In the genomic region with DNA sequence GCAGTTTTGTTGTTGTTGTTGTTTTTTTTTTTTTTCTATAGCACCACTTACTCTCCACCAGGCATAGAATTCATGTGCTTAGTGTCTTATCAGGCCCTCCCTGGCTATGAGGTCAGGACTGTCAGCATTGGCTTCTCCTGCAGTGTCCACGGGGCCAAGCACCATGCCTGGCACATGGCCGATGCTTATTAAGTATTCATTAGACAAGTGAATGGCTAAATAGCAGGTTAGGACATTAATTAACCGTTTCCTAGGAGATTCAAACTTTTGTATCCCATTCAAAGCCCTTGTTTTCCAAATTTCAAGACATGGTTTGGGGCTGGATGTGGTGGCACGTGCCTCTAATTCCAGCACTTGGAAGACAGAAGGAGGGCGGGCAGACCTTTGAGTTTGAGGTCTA, we compare ENCODE assay signal across 9 mouse cellular contexts. TPM values are rescaled to one million over a fixed set of nuclear protein-coding genes. Genes with fewer than 3 reads are reported as not detected.
DNase-seq lines count a peak whose midpoint lies in the region; ATAC-seq and TF ChIP-seq lines count a peak whose summit lies in the region.
"Had no signal": no experiment of that assay in that cellular context is flagged by ENCODE, and none has a peak within 500 bp of the region (broad histone marks: within the 10 kb centered on the region; RNA-seq: fewer than 3 reads in every experiment).

No protein-coding gene starts in this region.

- H3ac ChIP-seq in myocyte (ENCODE audit: control insufficient read depth, insufficient read length), result no peak overlapping the region

- H3K4me2 ChIP-seq in kidney, postnatal 0 days (ENCODE audit: low read length), result no peak overlapping the region
- H3K4me2 ChIP-seq in hindbrain, embryonic 15.5 days, result no peak overlapping the region
- H3K4me2 ChIP-seq in myocyte (ENCODE audit: low read depth), result peak overlapping the region; percentile 60

- DNase-seq in kidney, postnatal 0 days (ENCODE audit: low spot score), result no peak
- no peak for DNase-seq in kidney, adult 2 months
- no peak for DNase-seq in forebrain, embryonic 10.5 days (ENCODE audit: extremely low spot score, low spot score)
- no peak for DNase-seq in thymus, postnatal 4 days
- DNase-seq in spleen, postnatal 36 days (ENCODE audit: low spot score in 2 of 2), result no peak
- no peak for DNase-seq in layer of hippocampus, adult 9-10 months (ENCODE audit: low spot score)

- TF ChIP-seq CTCF in kidney, postnatal 0 days (IDR thresholded peaks at IDR 0.05; ENCODE audit: low read depth), result no peak
- no peak for TF ChIP-seq CTCF in kidney, adult 2 months (conservative IDR thresholded peaks at IDR 0.05; ENCODE audit: insufficient read depth, insufficient read length, low read depth, low read length)

- H3K9ac ChIP-seq in kidney, postnatal 0 days (ENCODE audit: low read depth, low read length), result no peak overlapping the region
- H3K9ac ChIP-seq in hindbrain, embryonic 15.5 days, result no peak overlapping the region

- H3K4me1 ChIP-seq in kidney, postnatal 0 days (replicated peaks; ENCODE audit: insufficient read depth, low read length), result peaks cover 35% of the 10 kb centered on the region
- H3K4me1 ChIP-seq in kidney, adult 2 months (ENCODE audit: control insufficient read depth, insufficient read depth, low read length), result peaks cover 15% of the 10 kb centered on the region; the same call in 1 of the 2 replicates
- H3K4me1 ChIP-seq in forebrain, embryonic 10.5 days, result peaks cover 53% of the 10 kb centered on the region
- peaks cover 18% of the 10 kb centered on the region for H3K4me1 ChIP-seq in hindbrain, embryonic 15.5 days (replicated peaks)

- no peaks in the 10 kb centered on the region for H3K9me3 ChIP-seq in kidney, postnatal 0 days (replicated peaks; ENCODE audit: low read length)
- H3K9me3 ChIP-seq in forebrain, embryonic 10.5 days, result no peaks in the 10 kb centered on the region
- H3K9me3 ChIP-seq in hindbrain, embryonic 15.5 days, result no peaks in the 10 kb centered on the region
- H3K9me3 ChIP-seq: G1E had no signal

- WGBS in kidney, postnatal 0 days, result 66% methylated on average over 5 of the region's 5 CpGs
- 70% methylated on average over 5 of the region's 5 CpGs for WGBS in kidney, adult 2 months
- WGBS in forebrain, embryonic 10.5 days, result 50% methylated on average over 5 of the region's 5 CpGs
- 44% methylated on average over 5 of the region's 5 CpGs for WGBS in hindbrain, embryonic 15.5 days

- ATAC-seq in kidney, postnatal 0 days (replicated peaks; ENCODE audit: low FRiP score, low read depth), result no peak
- ATAC-seq in hindbrain, embryonic 15.5 days (ENCODE audit: low FRiP score, low read depth), result no peak

- no peaks in the 10 kb centered on the region for H3K79me2 ChIP-seq in myocyte (ENCODE audit: control insufficient read depth, insufficient read depth)

- TF ChIP-seq POLR2A in kidney, adult 2 months (IDR thresholded peaks at IDR 0.05; ENCODE audit: low read depth, low read length), result no peak
- TF ChIP-seq POLR2A in myocyte (IDR thresholded peaks at IDR 0.05; ENCODE audit: insufficient read length, low read depth), result no peak

- peak overlapping the region; percentile 91 for H3K27ac ChIP-seq in kidney, postnatal 0 days
- H3K27ac ChIP-seq in kidney, adult 2 months (ENCODE audit: insufficient read depth, low read depth, low read length), result no peak overlapping the region
- H3K27ac ChIP-seq in forebrain, embryonic 10.5 days, result peak overlapping the region; percentile 89
- H3K27ac ChIP-seq in hindbrain, embryonic 15.5 days (replicated peaks), result peak overlapping the region; percentile 89

- H3K4me3 ChIP-seq in kidney, postnatal 0 days (replicated peaks; ENCODE audit: low read depth, low read length), result no peak overlapping the region
- H3K4me3 ChIP-seq in kidney, adult 2 months (ENCODE audit: insufficient read depth, low read depth, low read length), result no peak overlapping the region
- H3K4me3 ChIP-seq in forebrain, embryonic 10.5 days, result peak overlapping the region; percentile 42; the same call in 1 of the 2 replicates
- H3K4me3 ChIP-seq in hindbrain, embryonic 15.5 days, result no peak overlapping the region
- H3K4me3 ChIP-seq in myocyte, result no peak overlapping the region

- no peaks in the 10 kb centered on the region for H3K36me3 ChIP-seq in kidney, postnatal 0 days (ENCODE audit: insufficient read depth, low read length)
- H3K36me3 ChIP-seq in kidney, adult 2 months (ENCODE audit: control insufficient read depth, insufficient read depth, low read length), result no peaks in the 10 kb centered on the region
- H3K36me3 ChIP-seq in forebrain, embryonic 10.5 days (replicated peaks), result no peaks in the 10 kb centered on the region
- no peaks in the 10 kb centered on the region for H3K36me3 ChIP-seq in hindbrain, embryonic 15.5 days
- H3K36me3 ChIP-seq in myocyte (ENCODE audit: control insufficient read depth, insufficient read depth), result no peaks in the 10 kb centered on the region
- H3K36me3 ChIP-seq: G1E had no signal

- no peaks in the 10 kb centered on the region for H3K27me3 ChIP-seq in kidney, postnatal 0 days (ENCODE audit: insufficient read depth, low read length)
- H3K27me3 ChIP-seq in kidney, adult 2 months (replicated peaks; ENCODE audit: control insufficient read depth, insufficient read depth, low read length), result no peaks in the 10 kb centered on the region
- peaks cover 67% of the 10 kb centered on the region for H3K27me3 ChIP-seq in forebrain, embryonic 10.5 days (ENCODE audit: poor library complexity, severe bottlenecking)
- H3K27me3 ChIP-seq in hindbrain, embryonic 15.5 days, result no peaks in the 10 kb centered on the region
- H3K27me3 ChIP-seq in myocyte (ENCODE audit: control insufficient read depth, insufficient read depth, insufficient read length), result no peaks in the 10 kb centered on the region

TF ChIP-seq in myocyte, 11 proteins besides CTCF, POLR2A, EP300 and RAD21:
- no peak for TF ChIP-seq MAX (IDR thresholded peaks at IDR 0.05; ENCODE audit: low read depth)
- no peak for TF ChIP-seq SRF (IDR thresholded peaks at IDR 0.05; ENCODE audit: control insufficient read depth, insufficient read length, low read depth)
- TF ChIP-seq REST (IDR thresholded peaks at IDR 0.05; ENCODE audit: insufficient read depth, insufficient read length), result no peak
- no peak for TF ChIP-seq POLR2AphosphoS2 (IDR thresholded peaks at IDR 0.05; ENCODE audit: insufficient read length, low read depth)
- TF ChIP-seq E2F4 (IDR thresholded peaks at IDR 0.05; ENCODE audit: insufficient read depth), result no peak
- TF ChIP-seq MYOG (IDR thresholded peaks at IDR 0.05; ENCODE audit: control insufficient read depth in 1 of 3, insufficient read depth in 1 of 3, insufficient read length in 2 of 3, low read depth in 2 of 3), result no peak
- TF ChIP-seq TCF3 (IDR thresholded peaks at IDR 0.05; ENCODE audit: insufficient read length, low read depth), result no peak
- TF ChIP-seq MYOD1 (IDR thresholded peaks at IDR 0.05; ENCODE audit: control insufficient read depth in 1 of 3, insufficient read length in 2 of 3, low read depth in 2 of 3), result no peak
- no peak for TF ChIP-seq TCF12 (IDR thresholded peaks at IDR 0.05; ENCODE audit: insufficient read depth, poor library complexity, severe bottlenecking)
- TF ChIP-seq CEBPB (IDR thresholded peaks at IDR 0.05; ENCODE audit: insufficient read depth, poor library complexity, severe bottlenecking), result no peak
- no peak for TF ChIP-seq USF1 (IDR thresholded peaks at IDR 0.05; ENCODE audit: low read depth)
TF ChIP-seq in myocyte: peak in this region for 0.

RNA-seq across cellular contexts. Expression of gene Sema4c, which starts 23.1 kb away (rescaled TPM):
- polyA plus RNA-seq in kidney, postnatal 0 days (2015; fragmentation: Nextera tagmentation; extraction: Ambion mirVana), result 13.5 and 14.7 TPM in 2 replicates
- 8.0 and 9.1 TPM in 2 replicates for polyA plus RNA-seq in kidney, adult 2 months (2012; rRNA removed)
- polyA plus RNA-seq in forebrain, embryonic 10.5 days (2016; fragmentation: Nextera tagmentation; extraction: Ambion mirVana), result 20.1 and 21.7 TPM in 2 replicates
- polyA plus RNA-seq in hindbrain, embryonic 15.5 days (2015; fragmentation: Nextera tagmentation; extraction: Ambion mirVana), result 26.2 and 26.8 TPM in 2 replicates
- polyA plus RNA-seq in myocyte (2012; fragmentation: generic; extraction: Trizol), result 30.7 TPM
- polyA plus RNA-seq: G1E had no signal

RNA-seq across cellular contexts. Expression of gene Ankrd39, which starts 34.0 kb away (rescaled TPM):
- 22.0 and 24.6 TPM in 2 replicates for polyA plus RNA-seq in kidney, postnatal 0 days (2015; fragmentation: Nextera tagmentation; extraction: Ambion mirVana)
- 16.8 and 22.6 TPM in 2 replicates for polyA plus RNA-seq in kidney, adult 2 months (2012; rRNA removed)
- polyA plus RNA-seq in forebrain, embryonic 10.5 days (2016; fragmentation: Nextera tagmentation; extraction: Ambion mirVana), result 17.9 and 22.2 TPM in 2 replicates
- 28.7 and 29.9 TPM in 2 replicates for polyA plus RNA-seq in hindbrain, embryonic 15.5 days (2015; fragmentation: Nextera tagmentation; extraction: Ambion mirVana)
- polyA plus RNA-seq in myocyte (2012; fragmentation: generic; extraction: Trizol), result 17.9 TPM

RNA-seq across cellular contexts. Expression of gene Gm42417, which starts 42.0 kb away (rescaled TPM):
- polyA plus RNA-seq in kidney, postnatal 0 days (2015; fragmentation: Nextera tagmentation; extraction: Ambion mirVana), result not detected in 2 replicates
- polyA plus RNA-seq in kidney, adult 2 months (2012; rRNA removed), result not detected in 2 replicates
- not detected in 2 replicates for polyA plus RNA-seq in forebrain, embryonic 10.5 days (2016; fragmentation: Nextera tagmentation; extraction: Ambion mirVana)
- polyA plus RNA-seq in hindbrain, embryonic 15.5 days (2015; fragmentation: Nextera tagmentation; extraction: Ambion mirVana), result 0.62 TPM in 1 of 2 replicates, not detected in the other
- 0.13 TPM for polyA plus RNA-seq in myocyte (2012; fragmentation: generic; extraction: Trizol)

RNA-seq across cellular contexts. Expression of gene Ankrd23, which starts 44.6 kb away (rescaled TPM):
- polyA plus RNA-seq in kidney, postnatal 0 days (2015; fragmentation: Nextera tagmentation; extraction: Ambion mirVana), result 8.7 and 10.9 TPM in 2 replicates
- polyA plus RNA-seq in kidney, adult 2 months (2012; rRNA removed), result 11.8 and 37.9 TPM in 2 replicates
- 15.3 and 16.5 TPM in 2 replicates for polyA plus RNA-seq in forebrain, embryonic 10.5 days (2016; fragmentation: Nextera tagmentation; extraction: Ambion mirVana)
- 18.9 and 19.6 TPM in 2 replicates for polyA plus RNA-seq in hindbrain, embryonic 15.5 days (2015; fragmentation: Nextera tagmentation; extraction: Ambion mirVana)
- polyA plus RNA-seq in myocyte (2012; fragmentation: generic; extraction: Trizol), result 78.6 TPM
